Mouse (Mus musculus) T-cell, adult 2 months (primary cell): Measurements from ENCODE around the gene Jade1.

Source experiments
- DNase-seq: peaks from one replicate; pipeline ENCODE4 v3.0.0; 2022; ENCODE audit warnings: low spot score

Jade1 gene

DNA sequence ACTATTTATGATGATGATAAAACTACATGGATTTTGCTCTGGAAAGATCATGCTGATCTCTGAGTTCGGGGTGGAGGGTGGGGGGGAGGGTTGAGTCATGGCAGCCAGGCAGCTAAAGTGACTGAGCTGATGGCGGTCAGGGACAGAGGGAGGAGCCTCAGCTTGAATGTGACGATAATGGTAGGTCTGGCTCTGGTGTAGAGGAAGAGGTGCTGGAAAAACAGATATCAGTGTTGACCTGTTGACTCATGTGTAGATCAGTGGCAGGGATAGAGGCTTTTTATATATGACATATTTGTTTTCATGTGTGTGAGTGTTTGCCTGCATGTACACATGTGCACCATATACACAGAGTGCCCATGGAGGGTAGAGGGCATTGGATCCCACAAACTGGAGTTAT lies 3.9 kb upstream of the Jade1 start:
- no peak for DNase-seq

- no peak for DNase-seq
Observed at GRCm38 (mm10) chr3:41552777-41553548, 2.6 kb upstream of the Jade1 start.

- DNase-seq = no peak
Observed at GRCm38 (mm10) chr3:41553681-41554080, 1.9 kb upstream of the Jade1 start.

DNA sequence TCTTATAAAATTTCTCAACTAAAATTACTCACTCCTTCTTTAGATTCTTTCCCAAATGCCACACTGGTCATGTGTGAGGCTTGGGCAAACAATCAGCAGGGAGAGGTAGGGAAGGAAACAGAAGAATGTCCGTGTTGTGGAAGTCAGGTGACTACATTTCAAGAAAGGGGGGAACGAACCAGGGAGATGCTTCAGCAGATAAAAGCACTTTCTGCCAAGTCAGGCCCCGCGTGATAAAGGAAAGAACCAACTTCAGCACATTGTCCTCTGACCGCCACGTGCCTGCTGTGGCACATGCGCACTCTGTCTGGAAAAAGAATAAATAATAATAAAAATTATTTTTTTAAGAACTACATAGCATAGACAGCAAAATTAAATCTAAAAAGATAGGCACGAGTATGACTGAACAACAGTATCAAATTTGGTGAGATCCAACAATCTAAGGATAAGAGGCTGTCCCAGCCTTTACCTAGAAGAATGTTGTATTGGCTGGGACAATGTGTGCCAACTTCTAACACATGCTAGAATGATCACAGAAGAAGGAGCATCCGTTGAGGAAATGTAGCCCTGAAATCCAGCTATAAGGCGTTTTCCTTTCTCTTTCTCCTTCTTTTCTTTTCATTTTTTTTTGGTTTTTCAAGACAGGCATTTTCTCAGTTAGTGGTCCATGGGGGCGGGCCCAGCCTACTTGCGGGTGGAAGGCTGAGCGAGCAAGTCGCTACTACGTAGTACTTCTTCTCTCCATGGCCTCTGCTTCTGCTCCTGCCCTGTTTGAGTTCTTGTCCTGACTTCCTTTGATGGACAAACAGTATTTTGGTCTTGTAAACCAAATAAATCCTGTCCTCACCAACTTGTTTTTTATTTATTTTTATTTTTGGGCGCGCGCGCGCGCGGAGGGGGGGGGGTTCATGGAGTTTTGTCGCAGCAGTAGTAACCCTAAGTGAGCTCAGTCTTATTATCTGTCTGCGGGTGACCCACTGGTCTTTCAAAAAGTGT lies 753 bp upstream of the Jade1 start:
- DNase-seq = no peak

- no peak for DNase-seq
Observed at GRCm38 (mm10) chr3:41556451-41557266, 1.1 kb downstream of the Jade1 start.

GRCm38 (mm10) chr3:41557267-41557995 lies 1.9 kb downstream of the Jade1 start:
- no peak for DNase-seq

DNA sequence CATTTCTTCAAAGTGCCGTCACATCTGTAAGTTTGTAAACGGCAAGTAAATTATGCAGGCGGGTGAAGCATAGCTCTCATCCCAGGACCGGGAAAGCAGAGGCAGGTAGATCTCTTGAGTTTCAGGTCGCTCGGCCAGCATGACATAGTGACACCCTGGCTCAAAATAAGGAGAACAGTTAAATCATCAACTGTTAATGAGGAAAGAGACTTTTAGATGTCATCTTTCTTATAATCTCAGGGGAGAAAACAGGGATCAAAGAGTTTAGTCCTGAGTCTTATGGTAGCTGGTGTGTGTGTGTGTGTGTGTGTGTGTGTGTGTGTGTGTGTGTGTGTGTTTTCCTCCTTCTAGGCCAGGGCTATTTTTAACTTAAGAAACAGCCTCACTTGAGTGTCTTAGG lies 5.0 kb downstream of the Jade1 start:
- DNase-seq = no peak

DNA sequence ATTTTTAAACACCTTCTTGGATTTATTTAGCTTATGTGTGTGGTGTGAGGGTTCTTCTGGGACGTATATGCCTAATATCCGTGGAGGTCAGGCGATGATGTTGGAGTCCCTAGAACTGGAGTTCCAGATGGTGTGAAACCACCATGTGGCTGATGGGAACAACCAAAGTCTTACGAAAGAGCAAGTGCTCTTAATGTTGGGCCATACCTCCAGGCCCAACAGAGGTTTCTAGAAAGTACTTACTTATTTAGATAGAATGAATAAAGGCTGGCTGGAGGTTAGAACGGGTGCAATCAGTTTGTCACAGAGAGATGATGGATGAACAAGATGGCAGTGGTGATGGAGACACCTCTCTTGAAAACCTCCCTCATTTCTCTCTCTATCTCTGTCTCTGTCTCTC lies 6.3 kb downstream of the Jade1 start:
- DNase-seq = no peak

DNA sequence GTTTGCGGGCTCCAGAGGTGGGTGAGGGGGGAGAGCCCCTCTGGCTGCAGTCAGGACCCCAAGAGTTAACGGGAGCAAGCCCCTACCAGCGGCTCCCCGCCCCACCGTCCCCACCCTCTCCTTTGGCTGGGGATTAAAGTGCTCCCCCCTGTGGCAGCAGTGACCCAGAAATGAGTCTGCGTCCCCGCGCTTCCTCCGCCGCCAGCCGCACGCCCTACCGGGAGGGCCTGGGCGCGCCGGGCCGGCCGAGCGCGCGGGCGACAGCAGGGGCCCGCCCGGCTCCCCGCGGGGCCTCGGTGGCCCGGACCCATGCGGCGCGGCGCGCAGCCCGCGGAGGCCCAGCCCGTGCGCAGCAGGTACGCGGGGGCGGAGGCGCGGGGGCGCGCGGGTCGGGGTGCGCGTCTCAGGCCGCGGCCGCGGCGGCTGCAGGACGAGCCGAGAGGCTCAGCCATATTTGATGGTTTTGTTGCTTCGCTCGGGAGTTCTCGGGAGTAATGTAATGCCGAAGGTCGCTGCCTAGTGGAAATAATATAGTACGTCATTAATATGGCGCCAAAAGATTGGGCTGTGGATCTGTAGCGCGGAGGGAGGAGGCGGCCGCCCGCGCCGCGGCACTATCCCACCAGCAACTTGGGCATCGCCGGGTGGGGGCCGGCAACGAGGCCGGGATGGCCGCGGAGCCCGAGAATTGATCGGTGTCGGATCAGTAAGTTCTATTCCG lies 7.8 kb downstream of the Jade1 start:
- peak; percentile 67 for DNase-seq

- no peak for DNase-seq
Observed at GRCm38 (mm10) chr3:41563997-41564396, 8.5 kb downstream of the Jade1 start.

DNA sequence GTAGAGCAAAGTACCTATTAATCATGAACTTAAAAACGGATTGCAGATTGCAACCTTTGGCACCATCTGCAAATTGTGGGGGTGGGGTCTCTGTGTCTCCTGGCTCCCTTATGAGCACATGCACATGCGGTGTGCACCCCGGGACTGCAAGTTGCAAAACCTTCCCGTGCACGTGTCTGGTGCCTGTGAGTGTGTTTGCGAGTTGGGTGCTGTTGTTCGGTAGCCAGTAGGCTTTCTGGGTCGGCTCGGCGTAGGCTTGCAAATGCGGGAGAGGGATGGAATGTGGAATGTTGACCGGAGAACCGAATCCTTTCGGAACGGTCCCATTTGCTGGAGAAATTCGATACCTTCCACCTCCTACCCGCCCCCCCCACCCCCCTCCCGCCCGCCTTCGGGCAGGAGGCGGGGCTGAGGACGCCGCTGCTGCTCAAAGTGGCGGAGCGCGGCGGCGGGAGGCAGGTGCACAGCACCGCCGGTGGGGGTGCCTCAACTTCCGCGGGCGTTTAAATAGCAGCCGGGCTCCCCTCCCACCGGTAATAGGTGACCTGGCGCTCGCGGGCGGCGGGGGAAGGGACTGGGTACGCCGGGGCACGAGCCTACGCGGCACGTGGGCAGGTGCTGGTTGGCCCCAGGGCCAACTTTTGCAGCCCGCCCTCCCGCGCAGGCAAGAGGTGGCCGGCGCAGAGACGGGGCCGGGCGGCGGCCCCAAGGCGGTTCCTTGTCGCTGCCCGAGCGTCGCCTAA lies 9.1 kb downstream of the Jade1 start:
- peak; percentile 81 for DNase-seq

GRCm38 (mm10) chr3:41565410-41565823 lies 9.9 kb downstream of the Jade1 start:
- peak; percentile 62 for DNase-seq

- DNase-seq = peak; percentile 78
Observed at GRCm38 (mm10) chr3:41565955-41566354, 10.4 kb downstream of the Jade1 start.

- no peak for DNase-seq
Observed at GRCm38 (mm10) chr3:41569943-41570342, 14.4 kb downstream of the Jade1 start.

DNA sequence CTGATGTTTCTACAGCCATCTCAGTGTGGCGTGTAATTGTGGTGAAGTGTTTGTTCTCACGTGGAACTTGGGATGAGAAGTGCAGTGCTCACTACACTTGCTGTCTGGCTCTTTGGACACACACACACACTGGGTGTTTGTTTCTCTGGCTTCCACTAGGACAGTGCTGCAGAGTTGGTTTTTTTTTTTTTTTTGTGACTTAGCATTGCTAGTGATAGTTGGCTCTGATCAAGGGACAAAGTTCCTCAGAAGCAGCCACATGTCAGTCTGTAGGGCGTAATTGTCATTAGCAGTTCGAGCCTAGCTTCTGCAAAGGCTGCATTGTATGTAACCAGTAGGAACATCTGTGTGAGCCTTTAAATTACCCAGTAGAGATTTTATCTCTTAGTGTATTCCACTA lies 16.6 kb downstream of the Jade1 start:
- DNase-seq = no peak

- DNase-seq = no peak
Observed at GRCm38 (mm10) chr3:41572968-41573367, 17.4 kb downstream of the Jade1 start.

DNA sequence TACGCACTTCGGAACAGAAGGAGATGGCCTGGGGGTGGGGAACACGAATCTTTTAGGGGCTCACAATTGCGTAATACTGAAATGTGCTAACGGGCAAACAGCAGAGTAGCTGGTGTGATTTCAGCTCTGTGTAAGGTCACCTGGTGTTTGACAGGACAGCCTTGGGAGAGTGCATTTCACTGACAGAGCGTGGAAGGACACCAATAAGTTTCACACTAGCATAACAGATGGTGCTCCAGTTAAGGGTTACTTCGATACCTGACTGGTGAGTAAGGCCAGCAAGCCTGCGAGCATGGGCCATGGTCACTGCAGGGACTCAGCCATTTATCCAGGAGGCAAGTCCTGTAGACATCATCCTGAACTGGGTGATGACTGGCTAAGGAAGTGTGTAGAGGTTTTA lies 18.7 kb downstream of the Jade1 start:
- DNase-seq = no peak

GRCm38 (mm10) chr3:41574720-41575435 lies 19.3 kb downstream of the Jade1 start:
- no peak for DNase-seq

DNA sequence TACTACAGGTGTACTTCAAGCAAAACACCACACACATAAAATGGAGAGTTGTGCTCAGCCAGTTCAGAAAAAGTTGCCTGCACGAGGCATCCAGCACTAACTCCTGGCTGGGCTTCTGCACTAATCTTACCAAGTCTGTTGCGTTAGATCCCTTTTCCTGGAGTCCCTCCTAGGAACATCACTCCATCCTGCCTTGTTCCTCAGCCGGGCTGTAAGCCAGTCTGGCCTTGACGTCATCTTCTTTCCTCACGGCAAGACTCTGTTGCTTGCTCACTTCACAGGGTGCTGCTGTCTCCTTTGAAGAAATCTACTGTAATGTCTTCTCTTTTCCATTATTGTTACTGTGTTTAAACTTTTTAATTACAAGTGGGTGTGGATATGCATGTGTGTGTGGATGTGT lies 20.4 kb downstream of the Jade1 start:
- no peak for DNase-seq
